Mouse (Mus musculus) heart, postnatal 0 days (tissue): ENCODE data around the gene Casp2. TPM values are rescaled to one million over a fixed set of nuclear protein-coding genes. Genes with fewer than 3 reads are reported as not detected.

Experiments
- ATAC-seq: fragments of 200-750 bp; cut with Nextera tagmentation; 2 replicates; pipeline ENCODE4 v1.8.0; 2017; ENCODE audit warnings: low read depth, moderate number of reproducible peaks, moderate library complexity; ENCODE audit not compliant: insufficient read depth
- DNase-seq: peaks from one replicate; pipeline ENCODE4 v3.0.0-alpha.2; 2016; ENCODE audit warnings: low spot score
- H3K27ac ChIP-seq: fragments of 300-500 bp; sonication (generic); 2 replicates; pipeline ENCODE4 v1.5.1; 2014; ENCODE audit warnings: low read depth, mild to moderate bottlenecking
- H3K27me3 ChIP-seq: fragments of 300-500 bp; sonication (generic); 2 replicates; pipeline ENCODE4 v1.6.1; 2014; ENCODE audit warnings: low read length, mixed read lengths; ENCODE audit not compliant: control insufficient read depth, insufficient read depth
- H3K36me3 ChIP-seq: fragments of 300-500 bp; sonication (generic); replicated peaks from 2 replicates; pipeline ENCODE4 v1.6.1; 2014; ENCODE audit warnings: low read length, mixed read lengths; ENCODE audit not compliant: control insufficient read depth, insufficient read depth
- H3K4me1 ChIP-seq: fragments of 300-500 bp; sonication (generic); 2 replicates; pipeline ENCODE4 v1.6.1; 2014; ENCODE audit warnings: antibody characterized with exemption; ENCODE audit not compliant: control insufficient read depth, insufficient read depth
- H3K4me2 ChIP-seq: fragments of 300-500 bp; sonication (generic); 2 replicates; pipeline ENCODE4 v1.6.1; 2014; ENCODE audit warnings: low read depth, mild to moderate bottlenecking, low read length, moderate library complexity
- H3K4me3 ChIP-seq: fragments of 300-500 bp; sonication (generic); 2 replicates; pipeline ENCODE4 v1.5.1; 2014; ENCODE audit warnings: low read depth, low read length
- H3K9ac ChIP-seq: fragments of 300-500 bp; sonication (generic); replicated peaks from 2 replicates; pipeline ENCODE4 v1.6.1; 2014; ENCODE audit warnings: low read depth, low read length, mixed read lengths
- H3K9me3 ChIP-seq: fragments of 300-500 bp; sonication (generic); replicated peaks from 2 replicates; pipeline ENCODE4 v1.6.1; 2016; ENCODE audit warnings: low read length; ENCODE audit not compliant: control insufficient read depth
- CTCF ChIP-seq: IDR thresholded peaks from 2 replicates; pipeline ENCODE4 v1.5.1; 2016; ENCODE audit warnings: antibody characterized with exemption, control low read depth, low read depth
- EP300 ChIP-seq: IDR thresholded peaks from 2 replicates; pipeline ENCODE4 v1.6.1; 2016; ENCODE audit warnings: antibody characterized with exemption, low read depth
- WGBS: fragments of 180-500 bp; shearing (Covaris S2); extraction: QIAGEN DNeasy Blood & Tissue Kit; methylation state at CpG from one replicate; pipeline ENCODE4 v1.1.7; 2014; 5-methylcytosine and 5-hydroxymethylcytosine counted together
- polyA plus RNA-seq: library from polyadenylated mRNA; unstranded; fragments of >200 nt; fragmentation: Nextera tagmentation; extraction: Ambion mirVana; gene quantifications from 2 replicates; pipeline ENCODE4 v1.2.1, GENCODE M21; 2015
- total RNA-seq: library from RNA; depleted of rRNA; stranded (reverse); fragments of >200 nt; gene quantifications from 2 replicates; pipeline ENCODE4 v1.2.3, GENCODE M21; 2014; ENCODE audit warnings: low replicate concordance

The Casp2 gene
- total and polyA plus RNA-seq, 2 experiments from 2014 or later, result 14.9 to 25.8 TPM

GRCm38 (mm10) chr6:42247173-42247572, 17.6 kb upstream of the Casp2 start:
- Histone ChIP-seq H3K4me2 (no peak overlapping the region), H3K4me3 (no peak overlapping the region), H3K9ac (no peak overlapping the region), H3K27me3 (no peaks in the 10 kb centered on the region), H3K36me3 (no peaks in the 10 kb centered on the region), H3K27ac (no peak overlapping the region), H3K4me1 (0 out of 2 replicates have a peak, but pooled peaks cover 10% of the 10 kb centered on the region), H3K9me3 (no peaks in the 10 kb centered on the region)
- DNase-seq (no peak), ATAC-seq (no peak)
- WGBS, result 20% methylated on average over 8 of the region's 8 CpGs
- no peak for TF ChIP-seq EP300
- TF ChIP-seq CTCF, result no peak

DNA sequence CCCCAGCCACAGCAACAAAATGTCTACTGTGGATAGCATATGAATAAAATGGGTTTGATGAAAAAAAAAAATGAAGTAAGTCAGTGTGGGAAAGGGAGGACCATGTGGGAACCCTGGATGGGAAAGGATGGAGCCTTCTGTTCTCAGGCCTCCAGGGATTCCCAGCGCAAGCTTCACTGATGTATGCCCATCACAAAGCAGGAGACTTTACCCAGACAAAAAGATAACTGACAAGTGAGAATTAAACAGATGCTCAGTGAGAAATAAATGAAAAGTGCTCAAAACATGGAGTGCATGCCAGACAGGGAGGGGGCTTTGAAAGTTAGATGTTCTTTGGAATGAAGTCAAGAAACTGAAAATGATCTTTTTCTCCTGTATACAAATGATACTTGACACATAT, 16.8 kb upstream of the Casp2 start:
- WGBS, result 80% methylated on average over 1 of the region's 1 CpGs
- Histone ChIP-seq H3K4me3 (no peak overlapping the region), H3K9me3 (no peaks in the 10 kb centered on the region), H3K27me3 (no peaks in the 10 kb centered on the region), H3K4me2 (no peak overlapping the region), H3K4me1 (0 out of 2 replicates have a peak, but pooled peaks cover 10% of the 10 kb centered on the region), H3K27ac (no peak overlapping the region), H3K9ac (no peak overlapping the region), H3K36me3 (no peaks in the 10 kb centered on the region)
- no peak for DNase-seq
- no peak for ATAC-seq
- TF ChIP-seq EP300 (no peak), CTCF (no peak)

GRCm38 (mm10) chr6:42251791-42252190, 13.0 kb upstream of the Casp2 start:
- TF ChIP-seq CTCF (no peak), EP300 (no peak)

GRCm38 (mm10) chr6:42253103-42253502, 11.7 kb upstream of the Casp2 start:
- no peak overlapping the region for H3K4me3 ChIP-seq
- WGBS, result 61% methylated on average over 2 of the region's 2 CpGs
- H3K9ac ChIP-seq, result no peak overlapping the region
- TF ChIP-seq CTCF (no peak), EP300 (no peak)
- no peaks in the 10 kb centered on the region for H3K4me1 ChIP-seq
- no peak overlapping the region for H3K27ac ChIP-seq
- H3K27me3 ChIP-seq, result no peaks in the 10 kb centered on the region
- H3K4me2 ChIP-seq, result no peak overlapping the region
- ATAC-seq (no peak), DNase-seq (no peak)
- H3K9me3 ChIP-seq, result no peaks in the 10 kb centered on the region
- H3K36me3 ChIP-seq, result no peaks in the 10 kb centered on the region

More at GRCm38 (mm10) chr6:42251791-42252190, 13.0 kb upstream of the Casp2 start:
- 0 out of 2 replicates have a peak, but pooled peaks cover under 1% of the 10 kb centered on the region for H3K4me1 ChIP-seq
- 84% methylated on average over 4 of the region's 4 CpGs for WGBS
- H3K9me3 ChIP-seq, result no peaks in the 10 kb centered on the region
- H3K9ac ChIP-seq, result no peak overlapping the region
- H3K36me3 ChIP-seq, result no peaks in the 10 kb centered on the region
- DNase-seq (no peak), ATAC-seq (no peak)
- H3K27me3 ChIP-seq, result no peaks in the 10 kb centered on the region
- no peak overlapping the region for H3K4me2 ChIP-seq
- no peak overlapping the region for H3K27ac ChIP-seq
- no peak overlapping the region for H3K4me3 ChIP-seq

- no peaks in the 10 kb centered on the region for H3K27me3 ChIP-seq
- no peak overlapping the region for H3K4me3 ChIP-seq
- no peak overlapping the region for H3K9ac ChIP-seq
- no peaks in the 10 kb centered on the region for H3K36me3 ChIP-seq
- H3K27ac ChIP-seq, result no peak overlapping the region
- H3K4me1 ChIP-seq, result no peaks in the 10 kb centered on the region
- no peak for ATAC-seq
- no peak for TF ChIP-seq EP300
- peak; percentile 59 for TF ChIP-seq CTCF
- no peaks in the 10 kb centered on the region for H3K9me3 ChIP-seq
- H3K4me2 ChIP-seq, result no peak overlapping the region
- peak; percentile 23 for DNase-seq
- WGBS, result 16% methylated on average over 11 of the region's 11 CpGs
Observed at GRCm38 (mm10) chr6:42257303-42257863, 7.4 kb upstream of the Casp2 start.

DNA sequence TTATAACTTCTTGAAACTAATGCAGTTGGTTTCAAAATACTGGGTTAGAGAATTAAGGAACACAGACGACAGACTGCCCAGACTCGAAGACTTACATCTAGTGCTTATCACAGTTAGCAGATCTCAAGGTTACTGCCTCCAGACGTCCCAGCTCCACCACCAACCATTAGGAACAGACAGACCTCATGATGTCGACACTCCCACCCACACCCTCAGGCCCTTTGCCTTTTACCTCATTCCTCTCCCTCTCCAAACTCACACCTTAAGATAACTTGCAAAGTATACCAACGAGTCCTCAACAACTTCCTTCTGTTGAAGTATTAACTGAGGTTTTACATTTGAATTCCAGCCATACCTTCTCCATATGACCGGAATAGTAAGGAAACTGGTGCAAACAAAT, 4.4 kb upstream of the Casp2 start:
- Histone ChIP-seq H3K9ac (no peak overlapping the region), H3K36me3 (no peaks in the 10 kb centered on the region), H3K4me1 (no peaks in the 10 kb centered on the region), H3K9me3 (no peaks in the 10 kb centered on the region), H3K4me3 (no peak overlapping the region), H3K4me2 (no peak overlapping the region), H3K27ac (no peak overlapping the region), H3K27me3 (no peaks in the 10 kb centered on the region)
- ATAC-seq (no peak), DNase-seq (no peak)
- TF ChIP-seq EP300, result no peak
- no peak for TF ChIP-seq CTCF
- 36% methylated on average over 6 of the region's 6 CpGs for WGBS
